Comparison of ENCODE assay signal across 19 mouse cellular contexts in the genomic region with DNA sequence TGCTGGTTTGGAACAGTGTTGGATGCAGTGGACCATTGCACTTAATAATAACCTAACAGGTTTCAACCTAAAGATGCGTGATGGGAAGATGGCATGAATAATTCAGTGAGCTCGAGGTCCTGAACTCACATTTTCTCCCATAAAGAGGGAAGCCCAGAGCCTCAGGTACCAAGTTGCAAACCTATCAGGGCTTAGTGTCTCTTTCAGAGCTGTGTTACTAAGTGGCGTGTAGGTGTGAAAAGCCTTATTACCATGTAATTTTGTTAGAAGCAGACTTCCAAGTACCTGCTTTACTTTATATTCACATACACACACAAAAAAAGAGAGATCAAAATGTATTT.
A peak's percentile ranks its signal among the peaks of the same experiment; 100 is the strongest.
DNase-seq lines count a peak whose midpoint lies in the region; ATAC-seq and TF ChIP-seq lines count a peak whose summit lies in the region.
"Had no signal": no experiment of that assay in that cellular context is flagged by ENCODE, and none has a peak within 500 bp of the region (broad histone marks: within the 10 kb centered on the region; RNA-seq: fewer than 3 reads in every experiment).

No protein-coding gene starts in this region.

- H3K4me1 ChIP-seq in heart, embryonic 15.5 days (replicated peaks): peaks cover 22% of the 10 kb centered on the region
- H3K4me1 ChIP-seq in forebrain, embryonic 14.5 days (ENCODE audit: control insufficient read depth, insufficient read depth, low read length): peaks cover 15% of the 10 kb centered on the region
- H3K4me1 ChIP-seq in hindbrain, embryonic 15.5 days (replicated peaks): peaks cover 17% of the 10 kb centered on the region
- H3K4me1 ChIP-seq in limb, embryonic 10.5 days: peaks cover 18% of the 10 kb centered on the region
- H3K4me1 ChIP-seq: limb, embryonic 15.5 days had no signal

- TF ChIP-seq CTCF in left cerebral cortex, adult 2 months (IDR thresholded peaks at IDR 0.05): no peak

- H3K9me3 ChIP-seq in heart, embryonic 15.5 days (replicated peaks): no peaks in the 10 kb centered on the region
- H3K9me3 ChIP-seq in forebrain, embryonic 14.5 days (replicated peaks; ENCODE audit: control insufficient read depth, low read length): no peaks in the 10 kb centered on the region
- H3K9me3 ChIP-seq in hindbrain, embryonic 15.5 days: no peaks in the 10 kb centered on the region
- no peaks in the 10 kb centered on the region for H3K9me3 ChIP-seq in limb, embryonic 10.5 days (replicated peaks)
- H3K9me3 ChIP-seq: heart, embryonic 10.5 days; limb, embryonic 15.5 days had no signal

- H3K4me2 ChIP-seq in heart, embryonic 15.5 days: no peak overlapping the region
- H3K4me2 ChIP-seq in forebrain, embryonic 14.5 days (ENCODE audit: low read length): no peak overlapping the region
- H3K4me2 ChIP-seq in hindbrain, embryonic 15.5 days: no peak overlapping the region
- H3K4me2 ChIP-seq: limb, embryonic 15.5 days; lung, embryonic 14.5 days had no signal

- 0 out of 2 replicates have a peak overlapping the region, but pooled peaks have one; percentile 62 for H3K27ac ChIP-seq in heart, embryonic 15.5 days
- H3K27ac ChIP-seq in left cerebral cortex, adult 2 months: peak overlapping the region; percentile 92
- H3K27ac ChIP-seq in forebrain, embryonic 14.5 days (ENCODE audit: low read depth, low read length): no peak overlapping the region
- peak overlapping the region; percentile 56; the same call in 1 of the 2 replicates for H3K27ac ChIP-seq in hindbrain, embryonic 15.5 days (replicated peaks)
- H3K27ac ChIP-seq in limb, embryonic 10.5 days: no peak overlapping the region
- H3K27ac ChIP-seq: limb, embryonic 15.5 days; liver, embryonic 14.5 days had no signal

- intact Hi-C loops in heart, postnatal 36 days (cut with DNase I): loop anchor here (5.0 kb wide), 2 partner anchors 126 to 411 kb away; no protein-coding TSS in a partner anchor
- intact Hi-C loops in left cerebral cortex, adult 2 months (cut with DNase I): no loop called here

- no peak for ATAC-seq in heart, embryonic 15.5 days (replicated peaks; ENCODE audit: insufficient number of reproducible peaks, insufficient read depth, low FRiP score, low read depth)
- ATAC-seq in forebrain, embryonic 14.5 days: peak; percentile 54
- no peak for ATAC-seq in hindbrain, embryonic 15.5 days (ENCODE audit: low FRiP score, low read depth)

- H3K36me3 ChIP-seq in heart, embryonic 15.5 days: no peaks in the 10 kb centered on the region
- H3K36me3 ChIP-seq in forebrain, embryonic 14.5 days (ENCODE audit: control insufficient read depth, insufficient read depth, low read length): no peaks in the 10 kb centered on the region
- no peaks in the 10 kb centered on the region for H3K36me3 ChIP-seq in hindbrain, embryonic 15.5 days
- no peaks in the 10 kb centered on the region for H3K36me3 ChIP-seq in limb, embryonic 10.5 days
- H3K36me3 ChIP-seq: heart, embryonic 10.5 days; limb, embryonic 15.5 days had no signal

- H3K27me3 ChIP-seq in heart, embryonic 15.5 days: no peaks in the 10 kb centered on the region
- no peaks in the 10 kb centered on the region for H3K27me3 ChIP-seq in forebrain, embryonic 14.5 days (replicated peaks; ENCODE audit: control insufficient read depth, insufficient read depth, low read length)
- H3K27me3 ChIP-seq in hindbrain, embryonic 15.5 days: no peaks in the 10 kb centered on the region
- H3K27me3 ChIP-seq in limb, embryonic 10.5 days (ENCODE audit: low read depth, poor library complexity, severe bottlenecking): peaks cover 30% of the 10 kb centered on the region; the same call in 1 of the 2 replicates
- H3K27me3 ChIP-seq: limb, embryonic 15.5 days had no signal

- no peak for DNase-seq in heart, postnatal 36 days
- no peak for DNase-seq in left cerebral cortex, adult 2 months (ENCODE audit: extremely low spot score in 1 of 2, low spot score in 2 of 2)
- DNase-seq in left cerebral cortex, adult 8-10 months (ENCODE audit: low spot score in 2 of 2): no peak
- DNase-seq in forebrain, embryonic 14.5 days (ENCODE audit: low spot score): no peak
- no peak for DNase-seq in frontal cortex, postnatal 14 days (ENCODE audit: low spot score in 2 of 2)
- no peak for DNase-seq in limb, embryonic 10.5 days (ENCODE audit: low spot score)
- DNase-seq: adrenal gland, postnatal 25 days; cerebellum, postnatal 10 days; gastrocnemius, postnatal 36 days; kidney, adult 8-10 months; kidney, postnatal 14 days; layer of hippocampus, postnatal 36 days; lung, embryonic 14.5 days; right cerebral cortex, postnatal 14 days had no signal

- no peak overlapping the region for H3K4me3 ChIP-seq in heart, embryonic 15.5 days
- no peak overlapping the region for H3K4me3 ChIP-seq in left cerebral cortex, adult 2 months
- no peak overlapping the region for H3K4me3 ChIP-seq in forebrain, embryonic 14.5 days (ENCODE audit: low read depth, low read length)
- H3K4me3 ChIP-seq in hindbrain, embryonic 15.5 days: no peak overlapping the region
- H3K4me3 ChIP-seq in limb, embryonic 10.5 days: no peak overlapping the region
- H3K4me3 ChIP-seq: heart, embryonic 10.5 days; limb, embryonic 15.5 days had no signal

- H3K9ac ChIP-seq in heart, embryonic 15.5 days: no peak overlapping the region
- H3K9ac ChIP-seq in forebrain, embryonic 14.5 days (ENCODE audit: low read length): no peak overlapping the region
- no peak overlapping the region for H3K9ac ChIP-seq in hindbrain, embryonic 15.5 days
- H3K9ac ChIP-seq: limb, embryonic 15.5 days; liver, embryonic 14.5 days; lung, embryonic 14.5 days had no signal

- WGBS in heart, embryonic 15.5 days: 85% methylated on average over 3 of the region's 3 CpGs
- WGBS in forebrain, embryonic 14.5 days: 26% methylated on average over 3 of the region's 3 CpGs
- 48% methylated on average over 3 of the region's 3 CpGs for WGBS in hindbrain, embryonic 15.5 days
- WGBS in limb, embryonic 10.5 days: 73% methylated on average over 3 of the region's 3 CpGs

Comparison
In these comparisons a context has a peak if more than half of its experiments do, and no peak if none do; other contexts are left out.
1. H3K27ac ChIP-seq: peak in heart, embryonic 15.5 days (single experiment), left cerebral cortex, adult 2 months (single experiment) and hindbrain, embryonic 15.5 days (single experiment); none in forebrain, embryonic 14.5 days (single experiment) and limb, embryonic 10.5 days (single experiment).